Mouse (Mus musculus): ENCODE data around the gene Kcp.

Kcp gene

DNA sequence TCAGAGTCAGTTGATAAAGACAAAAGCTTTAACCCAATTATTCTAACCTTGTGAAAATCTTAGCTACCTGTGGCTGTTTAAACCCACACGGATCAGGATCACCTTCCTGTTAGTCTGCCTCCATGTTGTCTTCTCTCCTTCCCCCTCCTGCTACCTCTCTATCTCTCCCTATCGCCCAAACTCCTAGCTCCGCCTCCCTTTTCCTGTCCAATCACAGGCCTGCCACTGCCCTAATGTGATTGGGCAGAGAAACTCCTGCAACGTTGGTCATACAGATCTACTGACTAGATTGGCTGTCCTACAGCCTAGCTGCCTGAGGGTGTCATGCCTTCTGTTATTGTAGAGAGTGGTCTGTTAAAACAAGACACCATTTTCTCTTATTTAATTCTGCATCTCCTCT is 57.9 kb downstream of the Kcp start:
- no peak for DNase-seq

DNA sequence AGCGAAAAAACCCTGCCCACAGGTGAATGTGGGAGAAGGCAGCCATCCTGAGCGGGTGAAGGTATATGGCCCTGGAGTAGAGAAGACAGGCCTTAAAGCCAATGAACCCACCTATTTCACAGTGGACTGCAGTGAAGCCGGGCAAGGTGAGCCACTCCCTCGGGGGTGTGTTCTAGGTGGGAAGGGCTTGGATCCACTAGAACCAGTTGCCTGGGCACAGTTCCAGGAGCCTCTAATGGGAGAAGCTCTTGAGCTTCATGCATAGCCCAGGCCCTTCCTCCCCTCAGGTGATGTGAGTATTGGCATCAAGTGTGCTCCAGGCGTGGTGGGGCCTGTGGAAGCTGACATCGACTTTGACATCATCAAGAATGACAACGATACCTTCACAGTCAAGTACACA is 62.4 kb downstream of the Kcp start:
- no peak for DNase-seq

GRCm38 (mm10) chr6:29444773-29445172 is 63.0 kb downstream of the Kcp start:
- no peak for DNase-seq

GRCm38 (mm10) chr6:29439789-29440188 is 68.0 kb downstream of the Kcp start:
- DNase-seq: no peak

GRCm38 (mm10) chr6:29439251-29439650 is 68.5 kb downstream of the Kcp start:
- DNase-seq: no peak

GRCm38 (mm10) chr6:29436461-29436934 is 71.3 kb downstream of the Kcp start:
- DNase-seq: no peak

- DNase-seq: no peak
Observed at GRCm38 (mm10) chr6:29435940-29436451, 71.8 kb downstream of the Kcp start.

- DNase-seq: no peak
Observed at GRCm38 (mm10) chr6:29434911-29435691, 72.7 kb downstream of the Kcp start.

- DNase-seq: no peak
Observed at GRCm38 (mm10) chr6:29433804-29434795, 73.7 kb downstream of the Kcp start.

DNA sequence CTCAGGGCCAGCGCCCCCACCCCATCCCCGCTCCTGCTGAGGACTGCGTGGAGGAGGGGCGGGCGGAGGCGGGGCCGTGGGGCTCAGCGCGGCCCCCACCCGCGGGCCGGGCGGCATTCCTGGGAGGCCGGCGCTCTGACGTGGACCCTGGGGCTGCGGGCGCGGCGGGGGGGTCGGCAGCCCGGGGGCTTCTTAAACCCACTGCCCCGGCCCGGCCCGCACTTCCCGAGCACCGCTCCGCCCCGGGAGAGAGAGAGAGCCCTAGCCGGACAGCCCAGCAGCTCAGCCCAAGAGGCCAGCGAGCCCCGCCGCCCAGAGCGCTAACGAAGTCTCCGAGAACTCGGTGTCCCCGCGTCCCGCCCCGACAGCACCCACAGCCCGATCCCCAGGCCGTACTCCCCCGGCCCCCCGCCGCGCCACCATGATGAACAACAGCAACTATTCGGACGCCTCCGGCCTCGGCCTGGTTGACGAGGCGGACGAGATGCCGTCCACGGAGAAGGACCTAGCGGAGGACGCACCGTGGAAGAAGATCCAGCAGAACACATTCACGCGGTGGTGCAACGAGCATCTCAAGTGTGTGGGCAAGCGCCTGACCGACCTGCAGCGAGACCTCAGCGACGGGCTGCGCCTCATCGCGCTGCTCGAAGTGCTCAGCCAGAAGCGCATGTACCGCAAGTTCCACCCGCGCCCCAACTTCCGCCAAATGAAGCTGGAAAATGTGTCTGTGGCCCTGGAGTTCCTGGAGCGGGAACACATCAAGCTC is 74.5 kb downstream of the Kcp start, which contains the start of gene Flnc:
Gene Flnc (plus strand): TSS at position 219 of the 766 bp plus-strand sequence.
- DNase-seq: no peak

- DNase-seq: no peak
Observed at GRCm38 (mm10) chr6:29432676-29433037, 75.1 kb downstream of the Kcp start.

DNA sequence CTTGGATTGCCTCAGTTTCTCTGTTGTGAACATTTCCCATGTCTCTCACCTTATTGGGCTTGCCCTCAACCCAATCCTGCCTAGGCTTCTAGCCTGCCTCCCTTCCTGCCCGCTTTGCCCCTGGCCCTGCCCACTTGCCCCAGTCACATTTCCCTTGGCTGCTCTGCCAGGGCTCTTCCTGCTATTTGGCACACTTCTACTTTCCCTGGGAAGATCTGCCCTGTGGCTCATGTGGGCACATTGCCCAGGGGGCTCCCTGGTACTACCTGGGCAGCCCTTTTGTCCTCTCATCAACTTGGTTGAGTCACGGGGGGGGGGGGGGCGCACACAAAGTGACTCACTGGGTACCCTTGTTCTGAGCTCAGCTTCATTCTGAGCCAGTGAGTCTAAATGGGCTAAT is 75.6 kb downstream of the Kcp start:
- no peak for DNase-seq

DNA sequence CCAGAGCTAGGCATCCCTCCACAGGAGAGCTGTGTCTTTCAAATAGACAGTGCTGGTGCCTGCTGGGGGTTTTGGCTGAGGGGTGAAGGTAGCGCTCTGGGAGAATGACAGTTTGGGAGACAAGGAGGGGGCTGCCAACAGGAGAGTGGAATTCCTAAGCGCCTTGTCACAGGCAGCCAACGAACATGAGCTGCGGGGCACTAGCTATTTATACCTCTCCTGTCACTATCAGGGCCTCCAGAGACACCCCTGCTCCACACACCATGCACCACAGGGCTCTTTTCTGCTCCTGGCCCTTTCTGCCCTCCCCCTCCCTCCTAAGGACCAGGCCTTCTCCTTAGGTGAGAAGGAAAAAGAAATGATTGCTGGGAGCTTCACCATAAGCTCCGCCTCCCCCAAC is 76.3 kb downstream of the Kcp start:
- no peak for DNase-seq

- no peak for DNase-seq
Observed at GRCm38 (mm10) chr6:29430681-29431420, 76.9 kb downstream of the Kcp start.

- DNase-seq: no peak
Observed at GRCm38 (mm10) chr6:29428171-29428570, 79.6 kb downstream of the Kcp start.

GRCm38 (mm10) chr6:29426331-29426730 is 81.4 kb downstream of the Kcp start:
- no peak for DNase-seq

DNA sequence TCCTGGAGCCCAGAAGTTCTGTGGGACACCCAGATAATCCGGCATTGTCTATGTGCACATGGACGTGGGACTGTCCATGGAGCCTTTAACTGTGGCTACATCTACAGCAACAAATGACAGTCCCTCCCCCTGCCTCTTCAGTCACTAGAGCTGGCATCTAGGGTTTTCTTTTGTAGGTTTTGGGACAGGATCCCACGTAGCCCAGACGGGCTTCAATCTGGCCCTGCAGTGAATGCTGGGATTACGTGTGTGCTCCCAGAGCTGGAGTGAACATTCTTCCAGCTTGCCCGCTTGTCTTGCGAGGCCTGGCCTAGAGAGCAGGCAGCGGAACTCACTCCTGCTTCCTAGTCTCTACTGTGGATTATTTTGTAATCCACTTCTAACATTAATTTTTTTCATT is 82.6 kb downstream of the Kcp start:
- DNase-seq: no peak
